Mouse (Mus musculus) MEL (cell line): Measurements from ENCODE around the gene Prmt9. TPM values are rescaled to one million over a fixed set of nuclear protein-coding genes. Genes with fewer than 3 reads are reported as not detected.

Source experiments
- DNase-seq: peaks from one replicate; pipeline ENCODE4 v3.0.0; 2011; ENCODE audit warnings: low read depth, low spot score
- H3K27ac ChIP-seq: 2 replicates; pipeline ENCODE4 v1.5.1; 2012; ENCODE audit warnings: low read depth, mild to moderate bottlenecking, control low read depth, low read length, moderate library complexity; ENCODE audit not compliant: control insufficient read depth
- H3K27me3 ChIP-seq, 2 experiments: fragments of 150-350 bp in 1 of 2; sonication (generic) in 1 of 2; 2 replicates each; pipeline ENCODE4 v1.6.1; 2012; ENCODE audit warnings: low read length in 2 of 2, mild to moderate bottlenecking in 2 of 2, improper control_type of control experiment in 1 of 2, moderate library complexity in 1 of 2; ENCODE audit not compliant: insufficient read depth in 2 of 2, control insufficient read depth in 1 of 2
- H3K36me3 ChIP-seq, 2 experiments: 2 replicates each; pipeline ENCODE4 v1.6.1; 2012 to 2014; ENCODE audit warnings: low read length in 2 of 2, improper control_type of control experiment in 1 of 2, inconsistent platforms in 1 of 2, mild to moderate bottlenecking in 1 of 2; ENCODE audit not compliant: insufficient read depth in 2 of 2, control insufficient read depth in 1 of 2
- H3K4me1 ChIP-seq, 2 experiments: fragments of 150-350 bp in 1 of 2; sonication (generic) in 1 of 2; 2 replicates each; pipeline ENCODE4 v1.6.1; 2012; ENCODE audit warnings: low read length in 2 of 2, improper control_type of control experiment in 1 of 2, mild to moderate bottlenecking in 1 of 2; ENCODE audit not compliant: insufficient read depth in 2 of 2, control insufficient read depth in 1 of 2
- H3K4me3 ChIP-seq, 2 experiments: fragments of 150-350 bp in 1 of 2; sonication (generic) in 1 of 2; 2 replicates each; pipeline ENCODE4 v1.5.1; 2012; ENCODE audit warnings: low read depth in 2 of 2, low read length in 2 of 2, mild to moderate bottlenecking in 2 of 2, moderate library complexity in 2 of 2, control low read depth in 1 of 2, improper control_type of control experiment in 1 of 2; ENCODE audit not compliant: control insufficient read depth in 1 of 2, insufficient read depth in 1 of 2
- H3K79me2 ChIP-seq: 2 replicates; pipeline ENCODE4 v1.6.1; 2012; ENCODE audit warnings: mild to moderate bottlenecking, low read length, moderate library complexity; ENCODE audit not compliant: control insufficient read depth, poor library complexity, insufficient read depth
- H3K9ac ChIP-seq: 2 replicates; pipeline ENCODE4 v1.6.1; 2012; ENCODE audit warnings: low read depth, mild to moderate bottlenecking, control low read depth, low read length, moderate library complexity; ENCODE audit not compliant: control insufficient read depth, poor library complexity, severe bottlenecking
- H3K9me3 ChIP-seq: fragments of 150-350 bp; sonication (generic); replicated peaks from 2 replicates; pipeline ENCODE4 v1.6.1; 2012; ENCODE audit warnings: mild to moderate bottlenecking, low read length, improper control_type of control experiment, moderate library complexity; ENCODE audit not compliant: insufficient read depth
- BHLHE40 ChIP-seq: IDR thresholded peaks from 2 replicates; pipeline ENCODE4 v1.6.1; 2012; ENCODE audit warnings: low read depth, mild to moderate bottlenecking, inconsistent platforms, low read length, improper control_type of control experiment, borderline replicate concordance
- CHD1 ChIP-seq: IDR thresholded peaks from 2 replicates; pipeline ENCODE4 v1.6.1; 2012; ENCODE audit warnings: low read depth, mild to moderate bottlenecking, inconsistent platforms, low read length, improper control_type of control experiment
- CTCF ChIP-seq, 3 experiments: IDR thresholded peaks in 2 of 3; conservative IDR thresholded peaks in 1 of 3; 2 replicates each; pipeline ENCODE4 v1.5.1; 2011 to 2012; ENCODE audit warnings: low read length in 3 of 3, low read depth in 2 of 3, mild to moderate bottlenecking in 2 of 3, improper control_type of control experiment in 1 of 3, inconsistent platforms in 1 of 3, mixed read lengths in 1 of 3, moderate library complexity in 1 of 3; ENCODE audit not compliant: control insufficient read depth in 1 of 3, insufficient read depth in 1 of 3, poor library complexity in 1 of 3, severe bottlenecking in 1 of 3
- GABPA ChIP-seq: IDR thresholded peaks from 2 replicates; pipeline ENCODE4 v1.6.1; 2012; ENCODE audit warnings: low read depth, mild to moderate bottlenecking, inconsistent platforms, low read length, improper control_type of control experiment, moderate library complexity
- JUND ChIP-seq: IDR thresholded peaks from 2 replicates; pipeline ENCODE4 v1.6.1; 2011; ENCODE audit warnings: low read depth, mild to moderate bottlenecking, improper control_type of control experiment, low read length
- MAZ ChIP-seq: IDR thresholded peaks from 2 replicates; pipeline ENCODE4 v1.6.1; 2012; ENCODE audit warnings: low read depth, mild to moderate bottlenecking, inconsistent platforms, low read length, improper control_type of control experiment
- MEF2A ChIP-seq: IDR thresholded peaks from 2 replicates; pipeline ENCODE4 v1.6.1; 2014; ENCODE audit warnings: low read depth, mild to moderate bottlenecking, inconsistent platforms, low read length, improper control_type of control experiment; ENCODE audit not compliant: poor library complexity, insufficient replicate concordance, severe bottlenecking; ENCODE audit errors: extremely low read depth
- POLR2A ChIP-seq, 2 experiments: IDR thresholded peaks; 2 replicates each; pipeline ENCODE4 v1.6.1; 2011 to 2012; ENCODE audit warnings: low read length in 2 of 2, mild to moderate bottlenecking in 2 of 2, control low read depth in 1 of 2, improper control_type of control experiment in 1 of 2, low read depth in 1 of 2, moderate library complexity in 1 of 2; ENCODE audit not compliant: control insufficient read depth in 1 of 2, insufficient read depth in 1 of 2, poor library complexity in 1 of 2
- RAD21 ChIP-seq: IDR thresholded peaks from 2 replicates; pipeline ENCODE4 v1.6.1; 2011; ENCODE audit warnings: mild to moderate bottlenecking, low read depth, low read length, improper control_type of control experiment
- SMC3 ChIP-seq: IDR thresholded peaks from 2 replicates; pipeline ENCODE4 v1.6.1; 2011; ENCODE audit warnings: low read depth, low read length, improper control_type of control experiment
- USF1 ChIP-seq: IDR thresholded peaks from 2 replicates; pipeline ENCODE4 v1.6.1; 2014; ENCODE audit warnings: low read depth, mild to moderate bottlenecking, inconsistent platforms, low read length, improper control_type of control experiment, moderate library complexity
- ZC3H11A ChIP-seq: IDR thresholded peaks from 2 replicates; pipeline ENCODE4 v1.6.1; 2012; ENCODE audit warnings: low read depth, mild to moderate bottlenecking, inconsistent platforms, low read length, improper control_type of control experiment
- polyA plus RNA-seq, 2 experiments: library from polyadenylated mRNA; stranded (reverse) in 1 of 2; unstranded in 1 of 2; fragments of >175 nt in 1 of 2; fragments of >200 nt in 1 of 2; gene quantifications; 2 replicates each; pipeline versions ENCODE4 v1.2.1 to v1.2.4; 2012; ENCODE audit warnings: low replicate concordance in 2 of 2, low read depth in 1 of 2; ENCODE audit not compliant: insufficient read length in 2 of 2, insufficient read depth in 1 of 2, missing spikeins in 1 of 2
- total RNA-seq: library from RNA; depleted of rRNA; stranded (reverse); fragments of 300-350 nt; gene quantifications from 2 replicates; pipeline ENCODE4 v1.2.3, GENCODE M21; 2012; rRNA removed

Gene Prmt9
- total and polyA plus RNA-seq, 3 experiments, result 16.0 to 54.2 (median 18.6) TPM

DNA sequence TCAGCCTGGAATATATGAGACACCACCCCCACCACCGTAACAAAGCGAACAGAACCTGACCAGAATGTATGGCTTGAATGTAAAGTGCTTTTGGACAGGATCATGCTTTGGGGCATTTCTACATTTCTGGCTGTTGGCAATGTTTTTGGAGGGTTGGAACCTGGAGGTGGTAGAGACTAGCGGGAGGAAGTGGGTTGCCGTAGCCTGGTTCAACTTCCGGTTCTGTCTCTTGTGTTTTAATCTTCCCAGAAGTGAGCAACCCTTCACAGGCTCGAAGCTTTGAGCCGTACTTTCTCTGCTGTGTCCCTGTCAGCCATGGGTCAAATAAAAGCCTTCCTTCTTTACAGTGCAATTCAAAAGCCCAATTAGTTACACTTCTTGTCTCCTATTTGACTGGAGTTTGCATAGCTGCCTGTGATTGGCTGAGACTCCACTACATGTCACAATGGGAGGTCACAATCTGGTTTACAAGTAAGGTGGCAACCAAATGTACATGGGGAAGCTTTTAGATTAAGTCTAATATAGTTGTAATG lies 74.5 kb downstream of the Prmt9 start (continued):
- TF ChIP-seq POLR2A (IDR thresholded peaks at IDR 0.05; ENCODE audit: control insufficient read depth in 1 of 2, insufficient read depth in 1 of 2, low read depth in 1 of 2, low read length in 2 of 2, poor library complexity in 1 of 2) (no peak), ZC3H11A (no peak)
- TF ChIP-seq, all 39 proteins: peak for 0

GRCm38 (mm10) chr8:77629858-77630537 lies 80.8 kb downstream of the Prmt9 start:
- Histone ChIP-seq H3K4me1 (no peaks in the 10 kb centered on the region; a peak in 1 of 4 replicates), H3K9ac (no peak overlapping the region), H3K4me3 (no peak overlapping the region), H3K79me2 (no peaks in the 10 kb centered on the region), H3K9me3 (no peaks in the 10 kb centered on the region), H3K36me3 (no peaks in the 10 kb centered on the region), H3K27me3 (peaks cover 2 to 3% of the 10 kb centered on the region in 2 experiments; a peak in 2 of 4 replicates), H3K27ac (no peak overlapping the region)
- DNase-seq, result peak; percentile 78
- TF ChIP-seq SMC3 (peak; percentile 96), RAD21 (peak; percentile 96), CTCF (IDR thresholded peaks at IDR 0.05 in 2 of 3, conservative IDR thresholded peaks at IDR 0.05 in 1 of 3; ENCODE audit: control insufficient read depth in 1 of 3, insufficient read depth in 1 of 3, low read depth in 2 of 3, low read length in 3 of 3, poor library complexity in 1 of 3, severe bottlenecking in 1 of 3) (peak; percentile 84 to 97 (median 96)), ZC3H11A (peak; percentile 91), MEF2A (no peak)

DNA sequence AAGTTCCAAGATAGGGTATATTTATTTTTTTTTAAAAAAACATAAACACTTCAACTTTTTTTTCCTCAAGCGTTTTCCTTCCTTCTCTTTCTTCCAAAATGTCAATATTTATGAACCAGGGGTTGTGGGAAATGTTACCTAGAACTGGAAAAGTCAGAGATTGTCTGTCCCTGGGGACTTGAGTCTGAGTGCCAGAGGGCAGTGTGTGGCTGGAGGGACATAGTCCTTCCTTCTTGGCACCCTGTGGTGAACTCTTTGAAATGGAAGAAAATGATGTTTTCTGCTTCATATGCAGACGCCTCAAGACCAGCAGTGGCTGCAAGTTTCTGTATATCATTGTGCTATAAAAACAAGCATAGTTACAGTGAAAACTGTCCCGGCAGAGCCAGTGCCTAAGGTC lies 81.5 kb downstream of the Prmt9 start:
- no peak overlapping the region for H3K27ac ChIP-seq
- TF ChIP-seq CHD1 (no peak), GABPA (no peak), JUND (no peak), RAD21 (no peak), SMC3 (no peak), USF1 (no peak), MAZ (no peak), BHLHE40 (no peak)
- H3K27me3 ChIP-seq, result peaks cover 2 to 3% of the 10 kb centered on the region in 2 experiments; a peak in 2 of 4 replicates
- no peak overlapping the region for H3K9ac ChIP-seq
- H3K79me2 ChIP-seq, result no peaks in the 10 kb centered on the region
- no peaks in the 10 kb centered on the region; a peak in 1 of 4 replicates for H3K4me1 ChIP-seq
- no peak overlapping the region for H3K4me3 ChIP-seq
- no peaks in the 10 kb centered on the region for H3K36me3 ChIP-seq
- no peaks in the 10 kb centered on the region for H3K9me3 ChIP-seq
- no peak for DNase-seq

Other genes starting within 250 kb of the Prmt9 start
- 11.8 and 13.1 TPM in 2 replicates for gene Arhgap10, start 31.4 kb upstream of the Prmt9 start, total RNA-seq
- gene Arhgap10, start 31.4 kb upstream of the Prmt9 start, polyA plus RNA-seq, result 10 to 100 TPM in 1 of 2 experiments, not detected in 1; 22.8 TPM
- gene Tmem184c, start 61.3 kb downstream of the Prmt9 start, total RNA-seq, result 8.9 and 11.3 TPM in 2 replicates
- 1 to 10 TPM in 1 of 2 experiments, not detected in 1; 8.5 TPM for gene Tmem184c, start 61.3 kb downstream of the Prmt9 start, polyA plus RNA-seq
- gene Ednra, start 175.1 kb downstream of the Prmt9 start, total RNA-seq, result not detected in 2 replicates
- gene Ednra, start 175.1 kb downstream of the Prmt9 start, polyA plus RNA-seq, result not detected